Mouse (Mus musculus): Measurements from ENCODE around the gene Wdr66. TPM values are rescaled to one million over a fixed set of nuclear protein-coding genes. Genes with fewer than 3 reads are reported as not detected.

Gene Wdr66
- polyA plus RNA-seq, 1 experiment from 2014 or later: 7.0 TPM

DNA sequence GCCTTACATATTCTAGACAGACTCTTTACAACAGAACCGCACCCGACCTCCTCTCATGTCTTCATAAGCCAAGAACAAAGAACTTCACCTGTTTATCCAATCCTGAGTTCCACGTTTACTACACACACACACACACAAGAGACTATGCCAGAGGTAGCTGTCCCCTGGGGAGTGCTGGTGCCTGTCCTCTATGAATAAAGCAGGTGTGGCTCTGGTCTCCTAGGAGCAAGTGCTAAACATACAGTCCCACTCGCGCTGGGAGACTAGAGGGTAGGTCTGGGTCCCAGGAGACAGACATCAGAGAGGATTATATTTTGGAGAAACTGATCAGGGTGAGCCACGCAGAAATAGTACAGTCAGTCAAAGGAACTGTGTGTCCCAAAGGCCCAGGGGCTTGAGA lies 81.7 kb downstream of the Wdr66 start:
- no peaks in the 10 kb centered on the region for H3K36me3 ChIP-seq
- H3K9me3 ChIP-seq: no peaks in the 10 kb centered on the region
- WGBS: 88% methylated on average over 6 of the region's 6 CpGs
- DNase-seq (ENCODE audit: low spot score): no peak
- no peak overlapping the region for H3K27ac ChIP-seq
- no peak overlapping the region for H3K4me3 ChIP-seq
- peaks cover 16% of the 10 kb centered on the region for H3K4me1 ChIP-seq (replicated peaks)
- H3K27me3 ChIP-seq (ENCODE audit: insufficient read depth, poor library complexity, severe bottlenecking): no peaks in the 10 kb centered on the region

DNA sequence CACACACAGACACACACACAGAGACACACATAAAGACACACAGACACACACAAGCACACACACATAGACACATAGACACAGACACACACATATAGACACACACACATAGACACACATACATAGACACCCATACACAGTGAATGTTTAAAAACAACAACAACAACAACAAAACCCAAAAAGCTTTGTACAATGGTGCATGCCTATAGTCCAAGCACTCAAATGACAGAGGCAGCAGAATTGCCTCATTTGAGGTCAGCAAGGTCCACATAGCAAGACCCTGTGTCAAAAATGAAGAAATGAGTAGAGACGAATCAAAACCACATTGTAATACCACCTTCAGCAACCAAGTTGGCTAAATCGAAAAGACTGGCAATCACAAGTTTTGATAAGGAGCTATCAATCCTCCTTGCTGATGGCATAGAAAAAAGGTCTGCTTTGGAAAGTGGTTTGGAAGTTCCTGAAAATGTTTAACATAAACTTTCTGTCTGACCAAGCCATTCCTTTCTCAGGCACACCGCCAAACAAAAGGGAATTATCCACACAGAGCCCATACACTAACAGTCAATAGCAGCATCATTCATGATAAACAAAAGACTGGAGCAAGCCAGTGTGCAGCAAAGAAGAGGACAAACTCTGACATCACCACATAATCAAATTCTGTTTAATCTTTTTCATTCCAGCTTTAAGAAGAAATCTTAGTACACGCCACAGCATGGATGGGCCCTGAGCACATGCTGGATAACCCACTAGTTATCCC lies 84.5 kb downstream of the Wdr66 start:
- Histone ChIP-seq H3K36me3 (no peaks in the 10 kb centered on the region), H3K4me3 (no peak overlapping the region), H3K27ac (peak overlapping the region; percentile 71), H3K27me3 (ENCODE audit: insufficient read depth, poor library complexity, severe bottlenecking) (no peaks in the 10 kb centered on the region), H3K4me1 (replicated peaks) (peaks cover 16% of the 10 kb centered on the region), H3K9me3 (no peaks in the 10 kb centered on the region)
- WGBS: 60% methylated on average over 4 of the region's 4 CpGs
- no peak for DNase-seq (ENCODE audit: low spot score)

DNA sequence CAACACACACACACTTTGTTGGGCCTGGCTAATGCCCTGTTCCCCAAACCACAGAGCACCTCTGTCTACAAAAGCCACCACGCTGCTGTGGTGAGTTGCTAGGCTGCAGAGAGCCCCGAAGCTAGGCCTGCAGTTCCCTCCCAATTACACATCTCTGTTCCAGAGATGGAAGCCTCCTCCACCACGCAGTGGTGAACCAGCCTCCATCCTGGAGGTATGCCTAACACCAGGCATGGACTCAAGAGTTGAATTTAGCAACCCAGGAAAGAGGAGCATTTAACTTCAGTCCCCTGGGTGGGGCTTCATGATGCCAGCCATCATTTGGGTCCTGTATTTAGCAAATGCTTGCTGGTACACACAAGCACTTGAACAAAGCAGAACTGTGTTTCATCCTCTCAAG lies 86.6 kb downstream of the Wdr66 start:
- H3K4me1 ChIP-seq (replicated peaks): peaks cover 19% of the 10 kb centered on the region
- no peaks in the 10 kb centered on the region for H3K9me3 ChIP-seq
- no peak overlapping the region for H3K4me3 ChIP-seq
- H3K36me3 ChIP-seq: no peaks in the 10 kb centered on the region
- H3K27me3 ChIP-seq (ENCODE audit: insufficient read depth, poor library complexity, severe bottlenecking): no peaks in the 10 kb centered on the region
- no peak overlapping the region for H3K27ac ChIP-seq
- no peak for DNase-seq (ENCODE audit: low spot score)
- 58% methylated on average over 3 of the region's 3 CpGs for WGBS

DNA sequence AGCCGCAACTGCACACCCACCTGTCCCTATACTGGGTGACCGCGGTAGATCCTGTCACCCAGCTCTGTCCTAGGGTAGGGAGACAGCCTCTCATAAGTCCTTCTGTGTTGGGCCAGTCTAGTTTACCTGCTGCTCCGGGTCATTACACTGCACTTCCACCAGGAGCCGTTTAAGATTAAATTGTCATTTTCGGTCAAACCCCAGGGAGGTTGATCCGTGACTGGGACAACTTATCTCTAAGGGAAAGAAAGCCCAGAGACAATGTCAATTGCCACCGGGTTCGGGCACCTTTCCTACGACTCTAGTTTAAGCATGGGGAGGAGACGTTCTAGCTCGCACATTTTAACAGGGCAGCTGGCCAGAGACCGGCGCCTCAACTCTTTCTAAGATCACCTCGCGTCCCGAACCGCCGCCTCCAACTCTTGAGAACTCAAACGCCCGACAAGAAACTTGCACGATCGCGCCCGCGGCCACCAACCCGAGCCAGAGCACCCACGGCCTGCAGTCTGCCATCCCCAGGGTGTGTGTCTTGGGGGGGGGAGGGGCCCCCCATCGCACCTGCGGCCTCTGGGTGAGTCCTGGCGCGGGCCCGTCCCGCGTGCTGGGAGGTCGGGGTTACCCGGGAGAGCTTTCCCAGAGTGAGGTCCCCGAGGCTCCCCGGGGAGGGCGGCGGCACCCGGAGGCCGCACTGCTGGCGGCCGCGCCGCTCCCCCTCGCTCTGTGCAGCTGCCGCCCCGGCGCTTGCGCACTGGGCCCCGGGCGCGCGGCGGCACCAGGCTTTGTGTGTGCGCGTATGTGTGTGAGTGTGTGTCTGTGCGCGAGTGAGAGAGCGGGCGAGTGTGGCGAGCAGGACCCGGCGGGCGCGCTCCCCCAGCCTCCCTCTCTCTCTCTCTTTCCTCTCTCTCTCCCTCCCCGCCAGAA lies 92.1 kb downstream of the Wdr66 start, which contains the start of gene Bcl7a:
Gene Bcl7a (plus strand): TSS at position 128 of the 921 bp plus-strand sequence.
- peak; percentile 92 for DNase-seq (ENCODE audit: low spot score)
- H3K27me3 ChIP-seq (ENCODE audit: insufficient read depth, poor library complexity, severe bottlenecking): no peaks in the 10 kb centered on the region
- peaks cover 40% of the 10 kb centered on the region for H3K4me1 ChIP-seq (replicated peaks)
- under 1% methylated on average over 69 of the region's 69 CpGs for WGBS
- peak within 1 kb of the TSS; percentile 100 for H3K27ac ChIP-seq
- H3K4me3 ChIP-seq: peak within 1 kb of the TSS; percentile 89
- H3K9me3 ChIP-seq: no peaks in the 10 kb centered on the region
- peaks cover 23% of the 10 kb centered on the region for H3K36me3 ChIP-seq

- H3K27ac ChIP-seq: peak overlapping the region; percentile 100
- DNase-seq (ENCODE audit: low spot score): no peak
- H3K9me3 ChIP-seq: no peaks in the 10 kb centered on the region
- H3K4me3 ChIP-seq: peak overlapping the region; percentile 89
- H3K4me1 ChIP-seq (replicated peaks): peaks cover 44% of the 10 kb centered on the region
- no peaks in the 10 kb centered on the region for H3K27me3 ChIP-seq (ENCODE audit: insufficient read depth, poor library complexity, severe bottlenecking)
- WGBS: under 1% methylated on average over 49 of the region's 51 CpGs
- peaks cover 28% of the 10 kb centered on the region for H3K36me3 ChIP-seq
These were observed 92.7 kb downstream of the Wdr66 start for GRCm38 (mm10) chr5:123344628-123344962.

- Histone ChIP-seq H3K27me3 (ENCODE audit: insufficient read depth, poor library complexity, severe bottlenecking) (no peaks in the 10 kb centered on the region), H3K27ac (peak overlapping the region; percentile 100), H3K36me3 (peaks cover 32% of the 10 kb centered on the region), H3K4me3 (peak overlapping the region; percentile 89), H3K4me1 (replicated peaks) (peaks cover 46% of the 10 kb centered on the region), H3K9me3 (no peaks in the 10 kb centered on the region)
- peak; percentile 75 for DNase-seq (ENCODE audit: low spot score)
- whole genome bisulfite sequencing: under 1% methylated on average over 65 of the region's 87 CpGs
These were observed 93.3 kb downstream of the Wdr66 start for GRCm38 (mm10) chr5:123344963-123345852.

DNA sequence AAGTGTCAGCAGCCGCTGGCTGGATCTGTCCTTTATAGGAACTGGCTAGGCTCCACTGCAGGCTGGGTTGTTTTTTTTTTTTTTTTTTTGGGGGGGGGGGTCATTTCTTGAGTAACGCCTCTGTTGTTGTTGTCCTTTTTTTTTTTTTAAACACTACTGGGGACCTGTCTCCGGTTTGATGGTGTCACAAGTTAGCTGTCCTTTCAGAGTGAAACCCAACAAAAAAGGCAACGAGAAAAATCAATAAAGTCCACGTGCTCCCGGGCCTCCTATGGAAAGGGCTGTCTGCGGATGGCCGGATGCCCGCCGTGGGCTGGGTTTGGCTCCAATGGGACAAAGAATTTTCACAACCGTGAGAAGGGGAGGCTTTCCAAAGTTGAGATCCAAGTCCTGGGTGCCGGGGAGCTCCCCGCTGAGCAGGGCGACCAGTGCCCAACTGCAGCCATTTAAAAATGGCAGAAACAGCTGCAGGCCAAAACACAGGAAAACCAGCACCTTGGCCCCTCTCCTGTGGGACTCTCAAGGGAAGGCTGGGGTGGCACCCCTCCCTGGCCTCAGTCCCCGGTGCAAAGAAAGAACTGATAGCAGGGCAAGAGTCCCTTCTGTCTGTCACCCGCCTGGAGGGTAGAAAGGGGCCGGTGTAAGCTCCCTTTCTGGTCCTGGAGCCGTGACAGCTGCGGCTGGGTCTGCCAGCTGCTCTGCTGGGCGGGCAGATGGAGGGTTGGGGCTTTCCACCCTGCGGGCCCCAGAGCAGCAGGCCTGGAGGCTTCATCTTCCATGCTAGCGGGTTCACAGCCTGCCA lies 94.2 kb downstream of the Wdr66 start:
- peaks cover 40% of the 10 kb centered on the region for H3K36me3 ChIP-seq
- H3K27me3 ChIP-seq (ENCODE audit: insufficient read depth, poor library complexity, severe bottlenecking): no peaks in the 10 kb centered on the region
- peak overlapping the region; percentile 100 for H3K27ac ChIP-seq
- WGBS: 2% methylated on average over 22 of the region's 22 CpGs
- H3K4me3 ChIP-seq: peak overlapping the region; percentile 89
- peak; percentile 76 for DNase-seq (ENCODE audit: low spot score)
- H3K4me1 ChIP-seq (replicated peaks): peaks cover 55% of the 10 kb centered on the region
- no peaks in the 10 kb centered on the region for H3K9me3 ChIP-seq

- no peaks in the 10 kb centered on the region for H3K9me3 ChIP-seq
- H3K4me1 ChIP-seq (replicated peaks): peaks cover 61% of the 10 kb centered on the region
- peak overlapping the region; percentile 100 for H3K27ac ChIP-seq
- WGBS: 73% methylated on average over 7 of the region's 7 CpGs
- no peaks in the 10 kb centered on the region for H3K27me3 ChIP-seq (ENCODE audit: insufficient read depth, poor library complexity, severe bottlenecking)
- no peak for DNase-seq (ENCODE audit: low spot score)
- H3K36me3 ChIP-seq: peaks cover 48% of the 10 kb centered on the region
- H3K4me3 ChIP-seq: peak overlapping the region; percentile 89
These were observed 94.9 kb downstream of the Wdr66 start for GRCm38 (mm10) chr5:123346701-123347270.

DNA sequence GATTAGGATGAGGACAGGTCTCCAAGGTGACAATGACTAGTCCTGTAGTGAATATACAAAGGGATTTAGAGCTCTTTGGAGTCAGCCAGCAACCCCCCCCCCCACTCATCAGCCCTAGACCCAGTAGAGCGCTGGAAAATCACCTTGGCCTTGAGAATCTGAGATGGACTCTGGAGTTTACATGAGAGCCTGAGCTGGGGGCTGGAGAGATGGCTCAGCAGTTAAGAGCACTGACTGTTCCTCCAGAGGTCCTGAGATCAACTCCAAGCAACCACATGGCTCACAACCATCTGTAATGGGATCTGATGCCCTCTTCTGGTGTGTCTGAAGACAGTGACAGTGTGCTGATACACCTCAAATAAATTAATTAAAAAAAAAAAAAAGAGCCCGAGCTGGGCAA lies 96.1 kb downstream of the Wdr66 start:
- Histone ChIP-seq H3K36me3 (peaks cover 60% of the 10 kb centered on the region), H3K27me3 (ENCODE audit: insufficient read depth, poor library complexity, severe bottlenecking) (no peaks in the 10 kb centered on the region), H3K4me1 (replicated peaks) (peaks cover 70% of the 10 kb centered on the region), H3K9me3 (no peaks in the 10 kb centered on the region), H3K27ac (peak overlapping the region; percentile 100), H3K4me3 (peak overlapping the region; percentile 89; the same call in 1 of the 2 replicates)
- 78% methylated on average over 2 of the region's 2 CpGs for WGBS
- no peak for DNase-seq (ENCODE audit: low spot score)

DNA sequence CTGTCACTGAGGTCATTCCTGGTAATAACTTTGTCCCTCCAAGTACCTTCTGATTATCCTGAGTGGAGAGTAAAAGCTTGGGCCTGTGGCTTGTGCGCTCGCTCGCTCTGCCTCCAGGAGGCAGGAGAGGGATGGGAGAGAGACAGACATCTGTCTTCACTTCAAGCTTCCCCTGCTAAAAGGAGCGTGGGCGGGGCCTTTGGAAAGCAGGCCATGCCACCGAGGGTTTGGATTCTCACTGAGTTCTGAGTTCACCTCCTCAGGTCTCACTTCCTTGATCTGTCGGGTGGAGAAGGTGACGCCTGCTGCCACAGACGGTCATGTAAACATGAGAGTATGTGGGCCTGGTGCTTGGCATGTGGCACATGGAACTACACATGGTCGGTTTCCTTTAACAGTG lies 98.5 kb downstream of the Wdr66 start:
- Histone ChIP-seq H3K4me1 (replicated peaks) (peaks cover 61% of the 10 kb centered on the region), H3K27ac (peak overlapping the region; percentile 53; the same call in 1 of the 2 replicates), H3K36me3 (peaks cover 80% of the 10 kb centered on the region), H3K4me3 (no peak overlapping the region), H3K27me3 (ENCODE audit: insufficient read depth, poor library complexity, severe bottlenecking) (no peaks in the 10 kb centered on the region), H3K9me3 (no peaks in the 10 kb centered on the region)
- no peak for DNase-seq (ENCODE audit: low spot score)
- 63% methylated on average over 10 of the region's 10 CpGs for WGBS

- Histone ChIP-seq H3K9me3 (no peaks in the 10 kb centered on the region), H3K36me3 (peaks cover 97% of the 10 kb centered on the region), H3K4me3 (no peak overlapping the region), H3K4me1 (replicated peaks) (peaks cover 20% of the 10 kb centered on the region; the same call in 1 of the 2 replicates), H3K27ac (no peak overlapping the region), H3K27me3 (ENCODE audit: insufficient read depth, poor library complexity, severe bottlenecking) (no peaks in the 10 kb centered on the region)
- no peak for DNase-seq (ENCODE audit: low spot score)
- WGBS: 78% methylated on average over 11 of the region's 11 CpGs
These were observed 104.0 kb downstream of the Wdr66 start for GRCm38 (mm10) chr5:123355918-123356317.
